Mouse (Mus musculus): Measurements from ENCODE around the gene Rtn4ip1. TPM values are rescaled to one million over a fixed set of nuclear protein-coding genes. Genes with fewer than 3 reads are reported as not detected.
A peak's percentile ranks its signal among the peaks of the same experiment; 100 is the strongest.

Gene Rtn4ip1
- polyA plus RNA-seq, 1 experiment = not detected

GRCm38 (mm10) chr10:44003551-44004151, 102.0 kb downstream of the Rtn4ip1 start:
- 2% methylated on average over 68 of the region's 68 CpGs for WGBS
- H3K27ac ChIP-seq (ENCODE audit: insufficient read depth, low read depth, low read length) = no peak overlapping the region
- H3K4me1 ChIP-seq (ENCODE audit: control insufficient read depth, insufficient read depth, low read length) = peaks cover 26% of the 10 kb centered on the region
- peak overlapping the region; percentile 59 for H3K4me3 ChIP-seq (ENCODE audit: insufficient read depth, low read depth, low read length)
- TF ChIP-seq POLR2A (IDR thresholded peaks at IDR 0.05; ENCODE audit: insufficient read depth, low read depth, low read length) (no peak), CTCF (IDR thresholded peaks at IDR 0.05; ENCODE audit: insufficient read depth, low read depth, low read length) (no peak)

GRCm38 (mm10) chr10:44004221-44004751, 102.7 kb downstream of the Rtn4ip1 start:
- Histone ChIP-seq H3K27ac (ENCODE audit: insufficient read depth, low read depth, low read length) (no peak overlapping the region), H3K4me3 (ENCODE audit: insufficient read depth, low read depth, low read length) (peak overlapping the region; percentile 59), H3K4me1 (ENCODE audit: control insufficient read depth, insufficient read depth, low read length) (peaks cover 23% of the 10 kb centered on the region)
- no peak for TF ChIP-seq POLR2A (IDR thresholded peaks at IDR 0.05; ENCODE audit: insufficient read depth, low read depth, low read length)
- TF ChIP-seq CTCF (IDR thresholded peaks at IDR 0.05; ENCODE audit: insufficient read depth, low read depth, low read length) = no peak
- WGBS = 2% methylated on average over 33 of the region's 33 CpGs

- 6% methylated on average over 40 of the region's 40 CpGs for WGBS
- Histone ChIP-seq H3K4me1 (ENCODE audit: control insufficient read depth, insufficient read depth, low read length) (peaks cover 23% of the 10 kb centered on the region), H3K4me3 (ENCODE audit: insufficient read depth, low read depth, low read length) (no peak overlapping the region), H3K27ac (ENCODE audit: insufficient read depth, low read depth, low read length) (no peak overlapping the region)
- TF ChIP-seq CTCF (IDR thresholded peaks at IDR 0.05; ENCODE audit: insufficient read depth, low read depth, low read length) = no peak
- no peak for TF ChIP-seq POLR2A (IDR thresholded peaks at IDR 0.05; ENCODE audit: insufficient read depth, low read depth, low read length)
Observed at GRCm38 (mm10) chr10:44005677-44006641, 104.4 kb downstream of the Rtn4ip1 start.

Other genes starting within 250 kb of the Rtn4ip1 start
- gene Qrsl1, start 62 bp upstream of the Rtn4ip1 start, polyA plus RNA-seq (2012; ENCODE audit: insufficient read depth, insufficient read length, low replicate concordance, missing spikeins) = not detected in 2 replicates
- not detected in 2 replicates for gene Crybg1, start 247.0 kb downstream of the Rtn4ip1 start, polyA plus RNA-seq (2012; ENCODE audit: insufficient read depth, insufficient read length, low replicate concordance, missing spikeins)

Measured in olfactory bulb, adult 2 months (tissue).